Mouse (Mus musculus) lung, postnatal 14 days (tissue): ENCODE measurements around the gene Dnah17.

ENCODE experiments used
- DNase-seq: peaks from one replicate; pipeline ENCODE4 v3.0.0; 2021

Dnah17 gene

GRCm38 (mm10) chr11:118018328-118018727, 112.1 kb downstream of the Dnah17 start:
- DNase-seq: peak; percentile 29

- no peak for DNase-seq
These were observed 114.9 kb downstream of the Dnah17 start for GRCm38 (mm10) chr11:118015381-118016145.

- DNase-seq: no peak
These were observed 115.9 kb downstream of the Dnah17 start for GRCm38 (mm10) chr11:118014391-118014995.

DNA sequence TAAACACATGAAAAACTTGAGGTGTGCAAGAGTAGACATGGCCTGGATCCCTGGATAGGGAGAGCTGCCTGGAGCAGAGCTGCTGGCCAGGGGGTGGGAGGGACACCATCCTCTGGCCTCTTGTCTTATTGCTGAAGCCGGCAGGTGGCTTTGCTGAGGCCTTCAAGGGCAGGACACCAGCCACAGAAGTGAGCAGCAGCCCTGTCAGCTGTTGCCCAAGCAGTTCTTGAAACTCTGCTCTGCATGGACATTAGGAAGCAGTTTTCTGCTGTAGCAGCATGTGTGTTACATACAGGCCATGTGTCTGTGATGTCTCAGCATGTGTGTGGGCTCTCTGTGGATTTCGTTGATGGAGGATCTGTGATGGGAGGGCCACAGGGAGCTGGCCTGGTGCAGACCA, 117.1 kb downstream of the Dnah17 start:
- no peak for DNase-seq

- no peak for DNase-seq
These were observed 117.8 kb downstream of the Dnah17 start for GRCm38 (mm10) chr11:118012595-118012994.

DNA sequence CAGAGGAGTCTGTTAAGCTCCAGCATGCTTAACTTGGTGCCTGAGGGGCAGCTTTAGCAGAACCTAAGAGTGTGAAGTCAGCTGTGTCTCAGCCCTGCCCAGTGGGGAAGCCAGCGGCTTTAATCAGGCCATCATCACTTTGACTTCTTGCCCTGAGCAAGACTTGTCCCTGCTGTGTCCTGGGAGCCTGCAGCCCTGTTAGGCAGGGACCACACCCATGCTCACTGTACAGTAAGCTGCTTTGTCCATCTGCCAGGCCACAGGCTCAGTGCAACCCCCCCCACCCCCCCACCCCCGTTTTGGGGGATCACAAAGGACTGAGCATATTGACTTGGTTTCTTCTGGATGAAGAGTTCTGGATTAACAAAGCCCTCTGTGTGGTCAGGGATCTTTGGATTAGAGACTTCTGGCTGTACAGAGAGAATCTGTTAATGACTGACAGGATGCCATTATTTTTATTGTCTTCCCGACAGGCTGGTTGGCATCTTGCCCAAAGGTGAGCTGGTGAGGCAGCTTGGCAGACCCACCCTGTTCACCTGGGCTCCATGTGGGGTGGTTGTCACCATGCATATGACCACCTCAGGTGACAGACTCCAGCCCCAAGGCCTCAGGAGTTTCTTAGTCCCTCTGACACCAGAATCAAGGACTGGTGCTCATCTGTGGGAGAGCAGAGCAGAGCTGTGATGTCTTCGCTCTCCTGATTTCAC, 120.4 kb downstream of the Dnah17 start:
- no peak for DNase-seq

GRCm38 (mm10) chr11:118008843-118009242, 121.6 kb downstream of the Dnah17 start:
- DNase-seq: no peak

GRCm38 (mm10) chr11:118008144-118008805, 122.2 kb downstream of the Dnah17 start:
- DNase-seq: no peak

GRCm38 (mm10) chr11:118007460-118008143, 122.8 kb downstream of the Dnah17 start:
- DNase-seq: peak; percentile 32

DNA sequence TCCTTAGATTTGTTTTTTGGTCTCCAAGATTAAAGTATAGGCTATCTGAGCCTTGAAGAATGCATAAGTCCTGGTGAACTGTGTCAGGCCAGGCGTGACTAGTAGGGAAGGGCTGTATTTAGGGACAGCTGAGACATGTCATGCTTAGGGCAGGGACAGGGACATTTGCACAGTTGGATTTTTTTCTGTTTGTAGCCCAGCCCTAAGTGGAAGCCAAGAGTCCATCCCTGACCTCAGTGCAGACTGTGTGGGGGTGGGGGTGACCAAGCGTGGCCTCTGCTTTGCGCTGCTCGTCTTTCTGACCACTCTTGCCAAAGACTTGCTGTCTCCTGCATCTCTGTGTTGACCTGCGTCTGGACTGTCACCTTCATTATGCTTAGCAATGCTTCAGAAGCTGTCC, 126.2 kb downstream of the Dnah17 start:
- DNase-seq: no peak

DNA sequence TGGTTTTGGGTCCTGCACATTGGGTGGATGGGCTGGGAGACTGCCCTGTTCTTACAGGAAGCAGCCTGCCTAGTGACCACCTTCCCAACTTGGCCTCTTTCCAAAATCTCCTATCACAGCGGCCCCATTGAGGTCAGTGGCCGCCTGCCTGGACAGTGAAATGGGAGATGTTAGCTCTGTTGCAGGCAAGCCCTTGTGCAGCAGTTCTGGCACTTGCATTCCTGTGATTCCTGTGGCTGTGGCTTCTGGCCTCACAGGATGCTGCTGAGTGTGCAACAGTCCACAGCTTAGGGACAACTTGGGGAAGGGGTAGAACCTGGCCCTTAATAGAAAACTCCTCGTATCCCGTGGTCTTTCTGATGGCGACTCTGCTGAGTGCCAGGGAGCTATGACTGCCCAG, 126.7 kb downstream of the Dnah17 start:
- DNase-seq: no peak

GRCm38 (mm10) chr11:118003176-118003575, 127.3 kb downstream of the Dnah17 start:
- no peak for DNase-seq

DNA sequence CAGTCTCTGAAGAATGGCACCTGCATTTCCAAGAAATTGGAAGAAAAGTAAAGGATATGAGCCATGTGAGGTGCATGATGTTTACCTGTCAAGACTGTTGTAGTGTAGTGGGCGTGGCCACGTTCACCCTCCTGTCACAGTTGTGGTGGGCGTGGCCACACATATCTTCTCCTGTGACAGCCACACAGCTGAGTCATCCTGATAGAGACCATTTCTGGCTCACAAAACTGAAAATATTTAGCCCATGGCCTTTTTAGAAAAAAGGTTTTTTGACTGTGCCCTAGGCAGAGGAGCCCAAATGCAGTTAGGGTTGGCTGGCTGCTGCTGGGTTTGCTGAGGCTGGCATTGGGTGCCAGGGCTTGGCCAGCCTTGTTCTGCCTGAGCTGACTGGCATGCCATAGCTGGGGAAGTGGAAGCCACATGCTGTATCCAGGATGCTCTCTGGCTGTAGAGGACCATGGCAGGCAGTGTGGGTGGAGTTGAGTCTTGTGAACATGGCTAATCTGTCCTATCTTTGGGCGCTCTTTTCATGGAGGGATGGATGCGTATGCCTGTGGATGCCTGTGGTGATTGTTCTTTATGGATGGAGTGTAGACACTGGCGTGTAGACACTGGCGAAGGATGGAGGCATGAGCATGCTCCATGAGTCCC, 129.7 kb downstream of the Dnah17 start:
- no peak for DNase-seq

GRCm38 (mm10) chr11:118000083-118000482, 130.4 kb downstream of the Dnah17 start:
- DNase-seq: no peak

GRCm38 (mm10) chr11:117999260-117999934, 131.0 kb downstream of the Dnah17 start:
- no peak for DNase-seq

GRCm38 (mm10) chr11:117998356-117998755, 132.1 kb downstream of the Dnah17 start:
- no peak for DNase-seq

- DNase-seq: no peak
These were observed 133.3 kb downstream of the Dnah17 start for GRCm38 (mm10) chr11:117997085-117997484.

GRCm38 (mm10) chr11:117996066-117996465, 134.4 kb downstream of the Dnah17 start:
- no peak for DNase-seq

- no peak for DNase-seq
These were observed 134.8 kb downstream of the Dnah17 start for GRCm38 (mm10) chr11:117995661-117996060.

GRCm38 (mm10) chr11:117995255-117995654, 135.2 kb downstream of the Dnah17 start:
- DNase-seq: no peak

DNA sequence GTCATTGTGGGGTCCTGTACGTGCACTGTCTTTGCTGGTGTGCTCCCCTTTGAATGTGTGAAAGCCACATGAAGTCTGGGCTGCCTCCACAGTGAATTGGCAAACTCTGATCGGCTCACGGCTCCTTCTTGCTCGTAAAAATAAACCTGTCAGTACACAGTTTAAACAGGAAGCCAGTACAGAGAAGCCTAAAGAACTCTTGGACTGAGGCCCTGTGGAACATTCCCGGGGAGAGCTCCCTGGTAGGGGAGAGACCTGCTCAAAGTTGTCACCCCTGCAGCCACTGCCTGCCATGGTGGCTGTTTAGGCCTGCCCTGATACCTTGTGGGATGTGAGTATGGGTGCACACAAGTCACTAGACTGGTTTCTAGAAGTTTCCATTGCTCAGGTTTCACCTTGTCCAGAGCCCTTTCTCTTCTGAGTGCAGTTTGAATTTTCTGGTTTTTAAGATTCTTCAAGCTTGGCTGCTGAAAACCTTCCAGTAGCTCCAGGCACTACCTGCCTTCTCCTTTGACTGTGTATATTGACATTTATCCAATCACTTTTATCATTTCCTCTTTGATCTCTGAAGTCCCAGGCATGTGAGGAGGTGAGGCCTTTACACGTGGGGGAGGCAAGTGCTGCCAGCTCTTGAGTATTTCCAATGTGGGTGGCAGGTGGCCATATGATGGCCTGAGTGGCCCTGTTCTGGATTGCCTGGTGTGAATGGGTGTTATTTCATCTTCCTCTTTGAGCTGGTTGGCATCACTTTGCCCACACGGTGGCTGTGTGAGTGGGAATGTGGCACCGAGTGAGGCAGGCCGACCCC, 136.0 kb downstream of the Dnah17 start:
- peak; percentile 44 for DNase-seq
